Mouse (Mus musculus): ENCODE data around the gene Msantd2. TPM values are rescaled to one million over a fixed set of nuclear protein-coding genes. Genes with fewer than 3 reads are reported as not detected.

Msantd2 gene
- polyA plus RNA-seq, 1 experiment from 2014 or later, result 16.9 TPM

- DNase-seq (ENCODE audit: low spot score) (no peak), ATAC-seq (replicated peaks; ENCODE audit: low FRiP score, low read depth) (no peak)
- TF ChIP-seq CTCF (IDR thresholded peaks at IDR 0.05; ENCODE audit: low read depth), result no peak
- WGBS, result 28% methylated on average over 12 of the region's 12 CpGs
- H3K9ac ChIP-seq (ENCODE audit: low read depth, low read length), result peak overlapping the region; percentile 35; the same call in 1 of the 2 replicates
- peaks cover 10% of the 10 kb centered on the region for H3K27me3 ChIP-seq (ENCODE audit: insufficient read depth, low read length)
- H3K36me3 ChIP-seq (ENCODE audit: insufficient read depth, low read length), result no peaks in the 10 kb centered on the region
- H3K27ac ChIP-seq, result no peak overlapping the region
- peak overlapping the region; percentile 76 for H3K4me2 ChIP-seq (ENCODE audit: low read length)
- no peaks in the 10 kb centered on the region for H3K9me3 ChIP-seq (replicated peaks; ENCODE audit: low read length)
- H3K4me3 ChIP-seq (replicated peaks; ENCODE audit: low read depth, low read length), result peak overlapping the region; percentile 40
- peaks cover 16% of the 10 kb centered on the region for H3K4me1 ChIP-seq (replicated peaks; ENCODE audit: insufficient read depth, low read length)
Observed at GRCm38 (mm10) chr9:37543869-37544440, 54.8 kb downstream of the Msantd2 start.

- Histone ChIP-seq H3K4me3 (replicated peaks; ENCODE audit: low read depth, low read length) (peak overlapping the region; percentile 40), H3K4me1 (replicated peaks; ENCODE audit: insufficient read depth, low read length) (peaks cover 11% of the 10 kb centered on the region), H3K4me2 (ENCODE audit: low read length) (peak overlapping the region; percentile 76), H3K36me3 (ENCODE audit: insufficient read depth, low read length) (no peaks in the 10 kb centered on the region), H3K27me3 (ENCODE audit: insufficient read depth, low read length) (peaks cover 10% of the 10 kb centered on the region), H3K9ac (ENCODE audit: low read depth, low read length) (peak overlapping the region; percentile 35; the same call in 1 of the 2 replicates), H3K27ac (no peak overlapping the region), H3K9me3 (replicated peaks; ENCODE audit: low read length) (no peaks in the 10 kb centered on the region)
- peak; percentile 73 for TF ChIP-seq CTCF (IDR thresholded peaks at IDR 0.05; ENCODE audit: low read depth)
- WGBS, result 7% methylated on average over 29 of the region's 29 CpGs
- ATAC-seq (replicated peaks; ENCODE audit: low FRiP score, low read depth) (peak; percentile 58), DNase-seq (ENCODE audit: low spot score) (peak; percentile 70)
Observed at GRCm38 (mm10) chr9:37544447-37545165, 55.5 kb downstream of the Msantd2 start.

- Histone ChIP-seq H3K27me3 (ENCODE audit: insufficient read depth, low read length) (peaks cover 12% of the 10 kb centered on the region), H3K4me1 (replicated peaks; ENCODE audit: insufficient read depth, low read length) (peaks cover 11% of the 10 kb centered on the region), H3K9ac (ENCODE audit: low read depth, low read length) (no peak overlapping the region), H3K4me3 (replicated peaks; ENCODE audit: low read depth, low read length) (peak overlapping the region; percentile 40), H3K9me3 (replicated peaks; ENCODE audit: low read length) (no peaks in the 10 kb centered on the region), H3K36me3 (ENCODE audit: insufficient read depth, low read length) (no peaks in the 10 kb centered on the region), H3K27ac (no peak overlapping the region), H3K4me2 (ENCODE audit: low read length) (peak overlapping the region; percentile 76)
- TF ChIP-seq CTCF (IDR thresholded peaks at IDR 0.05; ENCODE audit: low read depth), result no peak
- WGBS, result 20% methylated on average over 17 of the region's 17 CpGs
- DNase-seq (ENCODE audit: low spot score), result no peak
- ATAC-seq (replicated peaks; ENCODE audit: low FRiP score, low read depth), result peak; percentile 47
Observed at GRCm38 (mm10) chr9:37545166-37545610, 56.1 kb downstream of the Msantd2 start.

GRCm38 (mm10) chr9:37545847-37546452 lies 56.8 kb downstream of the Msantd2 start:
- no peak overlapping the region for H3K4me3 ChIP-seq (replicated peaks; ENCODE audit: low read depth, low read length)
- H3K9me3 ChIP-seq (replicated peaks; ENCODE audit: low read length), result no peaks in the 10 kb centered on the region
- H3K4me2 ChIP-seq (ENCODE audit: low read length), result no peak overlapping the region
- H3K27me3 ChIP-seq (ENCODE audit: insufficient read depth, low read length), result peaks cover 17% of the 10 kb centered on the region
- no peak for TF ChIP-seq CTCF (IDR thresholded peaks at IDR 0.05; ENCODE audit: low read depth)
- no peaks in the 10 kb centered on the region for H3K36me3 ChIP-seq (ENCODE audit: insufficient read depth, low read length)
- H3K9ac ChIP-seq (ENCODE audit: low read depth, low read length), result no peak overlapping the region
- peaks cover 11% of the 10 kb centered on the region for H3K4me1 ChIP-seq (replicated peaks; ENCODE audit: insufficient read depth, low read length)
- no peak overlapping the region for H3K27ac ChIP-seq
- no peak for ATAC-seq (replicated peaks; ENCODE audit: low FRiP score, low read depth)
- 25% methylated on average over 27 of the region's 27 CpGs for WGBS
- DNase-seq (ENCODE audit: low spot score), result no peak

- no peak overlapping the region for H3K27ac ChIP-seq
- H3K9me3 ChIP-seq (replicated peaks; ENCODE audit: low read length), result no peaks in the 10 kb centered on the region
- H3K4me1 ChIP-seq (replicated peaks; ENCODE audit: insufficient read depth, low read length), result peaks cover 12% of the 10 kb centered on the region
- no peak for ATAC-seq (replicated peaks; ENCODE audit: low FRiP score, low read depth)
- peaks cover 20% of the 10 kb centered on the region for H3K27me3 ChIP-seq (ENCODE audit: insufficient read depth, low read length)
- peak; percentile 45 for TF ChIP-seq CTCF (IDR thresholded peaks at IDR 0.05; ENCODE audit: low read depth)
- no peak for DNase-seq (ENCODE audit: low spot score)
- no peak overlapping the region for H3K4me2 ChIP-seq (ENCODE audit: low read length)
- 75% methylated on average over 1 of the region's 1 CpGs for WGBS
- no peak overlapping the region for H3K4me3 ChIP-seq (replicated peaks; ENCODE audit: low read depth, low read length)
- no peak overlapping the region for H3K9ac ChIP-seq (ENCODE audit: low read depth, low read length)
- no peaks in the 10 kb centered on the region for H3K36me3 ChIP-seq (ENCODE audit: insufficient read depth, low read length)
Observed at GRCm38 (mm10) chr9:37546889-37547288, 57.8 kb downstream of the Msantd2 start.

- no peak overlapping the region for H3K4me3 ChIP-seq (replicated peaks; ENCODE audit: low read depth, low read length)
- peaks cover 7% of the 10 kb centered on the region; the same call in 1 of the 2 replicates for H3K4me1 ChIP-seq (replicated peaks; ENCODE audit: insufficient read depth, low read length)
- TF ChIP-seq CTCF (IDR thresholded peaks at IDR 0.05; ENCODE audit: low read depth), result no peak
- H3K9ac ChIP-seq (ENCODE audit: low read depth, low read length), result no peak overlapping the region
- no peaks in the 10 kb centered on the region for H3K36me3 ChIP-seq (ENCODE audit: insufficient read depth, low read length)
- no peaks in the 10 kb centered on the region for H3K9me3 ChIP-seq (replicated peaks; ENCODE audit: low read length)
- ATAC-seq (replicated peaks; ENCODE audit: low FRiP score, low read depth) (no peak), DNase-seq (ENCODE audit: low spot score) (no peak)
- WGBS, result 63% methylated on average over 1 of the region's 1 CpGs
- no peak overlapping the region for H3K4me2 ChIP-seq (ENCODE audit: low read length)
- H3K27me3 ChIP-seq (ENCODE audit: insufficient read depth, low read length), result peaks cover 23% of the 10 kb centered on the region
- no peak overlapping the region for H3K27ac ChIP-seq
Observed at GRCm38 (mm10) chr9:37550435-37550834, 61.3 kb downstream of the Msantd2 start.

Data from kidney, postnatal 0 days (tissue).